Mouse (Mus musculus): ENCODE results near the gene Kctd13. TPM values are rescaled to one million over a fixed set of nuclear protein-coding genes. Genes with fewer than 3 reads are reported as not detected.

The Kctd13 gene
- total RNA-seq, 2 experiments from 2014 or later: 192 to 198 TPM

GRCm38 (mm10) chr7:126978841-126979240, 50.2 kb downstream of the Kctd13 start:
- no peak for DNase-seq (ENCODE audit: low spot score in 2 of 2)

DNA sequence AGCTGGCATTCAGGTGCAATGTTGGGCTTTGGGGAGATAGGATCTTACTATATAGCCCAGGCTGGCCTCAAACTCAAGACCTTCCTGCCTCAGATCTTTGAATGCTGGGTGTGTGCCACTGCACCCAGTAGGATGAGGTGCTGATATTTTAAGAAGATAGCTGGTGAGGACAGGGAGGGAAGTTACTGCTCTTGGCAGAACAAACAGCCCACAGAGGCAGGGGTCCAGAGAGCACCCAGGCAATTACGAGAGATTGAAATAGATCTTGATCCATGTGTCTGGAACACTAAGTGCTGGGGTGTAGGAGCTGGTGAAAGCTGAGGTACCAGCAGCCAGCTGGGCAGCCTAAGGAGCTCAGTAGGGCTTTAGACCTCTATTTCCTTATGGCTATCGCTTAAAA, 52.9 kb downstream of the Kctd13 start:
- no peak for DNase-seq (ENCODE audit: low spot score in 2 of 2)

GRCm38 (mm10) chr7:126982054-126982453, 53.4 kb downstream of the Kctd13 start:
- no peak for DNase-seq (ENCODE audit: low spot score in 2 of 2)

- DNase-seq (ENCODE audit: low spot score in 2 of 2): no peak
These were observed 54.4 kb downstream of the Kctd13 start for GRCm38 (mm10) chr7:126983113-126983512.

DNA sequence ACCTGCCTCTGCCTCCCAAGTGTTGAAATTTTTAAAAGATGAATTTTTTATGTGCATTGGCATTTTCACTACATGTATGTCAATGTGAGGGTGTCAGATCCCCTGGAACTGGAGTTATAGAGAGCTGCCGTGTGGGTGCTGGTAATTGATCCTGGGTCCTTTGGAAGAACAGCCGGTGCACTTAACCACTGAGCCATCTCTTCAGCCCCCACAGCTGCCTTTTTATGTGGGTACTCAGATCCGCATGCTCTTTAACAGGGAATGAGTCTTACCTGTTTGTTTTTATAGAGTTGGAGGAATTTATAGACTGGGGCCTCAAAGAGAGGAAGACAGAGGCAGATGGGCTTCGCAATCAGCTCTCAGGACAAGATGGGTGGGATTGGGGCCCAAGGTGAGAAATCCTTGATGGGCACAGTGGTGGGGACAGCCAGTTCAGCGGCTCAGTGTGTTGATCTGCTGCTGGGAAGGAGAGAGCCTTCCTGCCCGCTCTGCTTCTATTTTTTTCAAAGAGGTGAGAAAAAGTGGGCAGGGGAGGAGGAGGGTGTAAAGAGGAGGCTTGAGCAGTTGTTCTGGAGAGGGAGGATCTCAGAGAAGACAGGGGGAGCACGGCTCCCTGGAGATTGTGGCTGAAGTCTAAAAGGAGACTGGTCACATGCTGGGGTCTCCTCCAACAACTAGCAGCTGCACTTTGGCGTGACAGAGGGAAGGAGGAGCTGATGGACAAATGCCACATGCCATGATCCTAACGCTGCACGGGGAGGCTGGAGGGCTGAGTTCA, 56.2 kb downstream of the Kctd13 start:
- no peak for DNase-seq (ENCODE audit: low spot score in 2 of 2)

DNA sequence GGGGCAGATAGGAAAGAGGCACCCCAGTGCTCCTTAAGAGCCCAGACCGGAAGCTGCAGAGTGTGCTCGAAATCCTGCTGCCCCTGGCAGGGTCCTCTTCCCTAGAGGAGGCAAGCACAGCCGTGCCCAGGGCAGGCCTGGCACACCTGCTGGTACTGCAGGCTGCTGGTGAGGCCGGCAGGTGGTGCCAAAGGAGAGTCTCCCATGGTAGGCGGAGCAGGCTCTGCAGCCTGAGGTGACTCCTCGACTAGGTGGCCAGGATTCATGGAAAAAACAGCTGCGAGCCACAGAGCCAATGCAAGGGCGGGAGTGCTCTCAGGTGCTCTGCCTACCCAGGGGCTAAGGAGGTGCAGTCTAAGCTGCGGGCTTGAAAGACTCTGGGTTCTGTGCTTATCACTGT, 57.6 kb downstream of the Kctd13 start:
- DNase-seq (ENCODE audit: low spot score in 2 of 2): no peak

DNA sequence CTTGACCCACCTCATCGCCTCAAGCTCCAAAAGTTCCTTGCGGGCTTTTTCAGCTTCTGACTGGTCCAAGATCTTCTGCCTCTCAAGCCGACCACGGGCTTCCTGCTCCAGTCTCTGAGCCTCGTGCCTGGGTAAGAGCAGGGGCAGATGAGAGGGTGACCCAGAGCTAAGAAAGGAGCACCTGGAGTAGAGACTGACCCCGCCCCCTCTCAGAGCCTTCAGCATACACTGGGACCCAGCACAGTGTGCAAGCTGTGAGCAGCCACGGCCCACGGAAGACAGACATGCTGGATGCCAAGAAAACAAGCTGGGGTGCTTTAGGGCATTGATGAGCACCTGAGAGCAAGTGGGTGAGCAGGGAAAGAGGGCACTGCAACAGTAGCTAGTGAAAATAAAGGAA, 60.1 kb downstream of the Kctd13 start:
- no peak for DNase-seq (ENCODE audit: low spot score in 2 of 2)

Other genes starting within 250 kb of the Kctd13 start
- 100 to 1,000 TPM; 105 to 106 TPM for gene Bola2, start 233.5 kb upstream of the Kctd13 start, total RNA-seq (2021)
- 10 to 100 TPM; 17.3 to 17.4 TPM for gene Slx1b, start 233.1 kb upstream of the Kctd13 start, total RNA-seq (2021)
- 100 to 1,000 TPM; 121 to 122 TPM for gene Coro1a, start 221.1 kb upstream of the Kctd13 start, total RNA-seq (2021)
- gene Mapk3, start 169.3 kb upstream of the Kctd13 start, total RNA-seq (2021): 100 to 1,000 TPM; 174 to 194 TPM
- 1 to 10 TPM; 2.2 to 4.6 TPM for gene Gdpd3, start 162.5 kb upstream of the Kctd13 start, total RNA-seq (2021)
- gene Ypel3, start 151.9 kb upstream of the Kctd13 start, total RNA-seq (2021): 100 to 1,000 TPM; 286 to 300 TPM
- gene Tbx6, start 147.4 kb upstream of the Kctd13 start, total RNA-seq (2021): under 1 TPM; 0.56 to 0.64 TPM
- gene Ppp4c, start 136.4 kb upstream of the Kctd13 start, total RNA-seq (2021): 10 to 100 TPM; 48.9 to 54.5 TPM
- gene Fam57b, start 131.2 kb upstream of the Kctd13 start, total RNA-seq (2021): 10 to 100 TPM; 62.4 to 68.1 TPM
- not detected for gene 4930451I11Rik, start 97.2 kb upstream of the Kctd13 start, total RNA-seq (2021)
- 10 to 100 TPM; 15.8 to 18.5 TPM for gene Doc2a, start 81.5 kb upstream of the Kctd13 start, total RNA-seq (2021)
- 10 to 100 TPM; 25.8 to 30.9 TPM for gene Hirip3, start 66.9 kb upstream of the Kctd13 start, total RNA-seq (2021)
- gene Ino80e, start 66.5 kb upstream of the Kctd13 start, total RNA-seq (2021): 10 to 100 TPM; 48.4 to 55.6 TPM
- gene Taok2, start 44.2 kb upstream of the Kctd13 start, total RNA-seq (2021): 100 to 1,000 TPM; 156 to 160 TPM
- 10 to 100 TPM; 18.4 to 23.1 TPM for gene Tmem219, start 6.0 kb upstream of the Kctd13 start, total RNA-seq (2021)
- 10 to 100 TPM; 33.3 to 33.7 TPM for gene Asphd1, start 20.7 kb downstream of the Kctd13 start, total RNA-seq (2021)
- 100 to 1,000 TPM; 475 to 503 TPM for gene Sez6l2, start 21.7 kb downstream of the Kctd13 start, total RNA-seq (2021)
- 100 to 1,000 TPM; 164 to 166 TPM for gene Cdipt, start 47.0 kb downstream of the Kctd13 start, total RNA-seq (2021)
- not detected for gene Cdiptos, start 47.2 kb downstream of the Kctd13 start, total RNA-seq (2021)
- 10 to 100 TPM in 1 of 2 experiments, 1 to 10 TPM in 1; 8.5 to 10.0 TPM for gene Mvp, start 85.7 kb downstream of the Kctd13 start, total RNA-seq (2021)
- gene Pagr1b, start 87.6 kb downstream of the Kctd13 start, total RNA-seq (2021): not detected
- 10 to 100 TPM; 16.7 to 17.4 TPM for gene Pagr1a, start 88.5 kb downstream of the Kctd13 start, total RNA-seq (2021)
- 10 to 100 TPM; 61.2 to 65.1 TPM for gene Gm42742, start 92.2 kb downstream of the Kctd13 start, total RNA-seq (2021)
- 100 to 1,000 TPM; 246 to 261 TPM for gene Prrt2, start 92.3 kb downstream of the Kctd13 start, total RNA-seq (2021)
- gene Maz, start 98.2 kb downstream of the Kctd13 start, total RNA-seq (2021): 100 to 1,000 TPM; 238 to 241 TPM
- 1 to 10 TPM; 3.1 to 6.0 TPM for gene Kif22, start 113.6 kb downstream of the Kctd13 start, total RNA-seq (2021)
- not detected for gene Zg16, start 158.4 kb downstream of the Kctd13 start, total RNA-seq (2021)
- 1 to 10 TPM in 1 of 2 experiments, under 1 TPM in 1; 0.84 to 1.6 TPM for gene AI467606, start 162.5 kb downstream of the Kctd13 start, total RNA-seq (2021)
- gene Qprt, start 193.3 kb downstream of the Kctd13 start, total RNA-seq (2021): under 1 TPM; 0.20 to 0.50 TPM
- gene Spn, start 208.9 kb downstream of the Kctd13 start, total RNA-seq (2021): under 1 TPM; 0.25 to 0.30 TPM